Comparison of ENCODE assay signal across 8 mouse cellular contexts in the genomic region with DNA sequence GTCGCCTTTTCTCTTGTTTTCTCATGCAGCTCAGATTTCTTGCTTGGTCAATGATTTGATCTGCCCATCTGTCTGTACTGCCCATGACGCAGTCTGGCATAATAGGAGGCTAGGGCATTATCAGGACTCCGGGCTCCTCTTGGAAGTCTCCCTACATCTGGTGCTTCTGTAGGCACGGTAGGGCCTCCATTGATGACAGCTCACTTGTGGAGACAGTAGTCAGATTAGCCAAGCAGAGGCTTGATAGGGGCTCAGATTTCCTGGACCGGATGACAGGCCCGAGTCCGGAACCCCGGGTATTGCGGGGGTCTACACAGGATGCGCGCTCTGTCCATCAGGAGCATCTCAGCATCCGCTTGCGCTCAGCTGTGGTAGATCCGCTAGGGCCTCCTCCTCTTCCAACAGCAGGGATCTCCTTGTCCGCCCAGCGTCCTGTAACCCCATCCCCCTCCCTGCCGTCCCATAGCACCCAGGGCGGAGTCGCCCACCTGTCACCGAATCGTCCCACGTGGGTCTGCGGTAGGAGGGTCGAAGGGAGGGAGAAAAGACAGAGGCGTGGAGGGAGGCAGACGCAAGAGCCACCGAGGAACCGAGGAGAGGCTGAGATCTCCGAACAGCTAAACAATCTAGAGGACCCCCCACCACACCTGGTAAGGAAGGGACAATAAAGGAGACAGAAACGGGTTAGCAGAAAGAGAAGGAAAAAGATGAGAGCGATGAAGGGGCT. TPM values are rescaled to one million over a fixed set of nuclear protein-coding genes. Genes with fewer than 3 reads are reported as not detected.
DNase-seq lines count a peak whose midpoint lies in the region; ATAC-seq lines count a peak whose summit lies in the region.

No protein-coding gene starts in this region.

- H3K4me1 ChIP-seq in intestine, embryonic 15.5 days (replicated peaks), result peaks cover 21% of the 10 kb centered on the region

- DNase-seq in adipocyte (ENCODE audit: low spot score), result peak; percentile 41
- DNase-seq in embryo, embryonic 10.5 days (ENCODE audit: low spot score), result peak; percentile 80
- DNase-seq in gastrocnemius, postnatal 25 days, result peak; percentile 74
- DNase-seq in left cerebral cortex, postnatal 25 days (ENCODE audit: low spot score in 2 of 2), result peak; percentile 85 to 93
- peak; percentile 86 for DNase-seq in mesoderm, embryonic 11.5 days (ENCODE audit: low read depth, low spot score)
- DNase-seq in right cerebral cortex, postnatal 36 days (ENCODE audit: low spot score in 2 of 2), result peak; percentile 83 to 85
- DNase-seq in urinary bladder, postnatal 4 days (ENCODE audit: low spot score in 2 of 2), result peak; percentile 69 to 75

- H3K27me3 ChIP-seq in intestine, embryonic 15.5 days (replicated peaks), result no peaks in the 10 kb centered on the region

- 2% methylated on average over 31 of the region's 31 CpGs for WGBS in intestine, embryonic 15.5 days

- H3K27ac ChIP-seq in intestine, embryonic 15.5 days, result peak overlapping the region; percentile 97

- H3K4me2 ChIP-seq in intestine, embryonic 15.5 days (replicated peaks), result peak overlapping the region; percentile 94

- H3K36me3 ChIP-seq in intestine, embryonic 15.5 days, result 0 out of 2 replicates have a peak, but pooled peaks cover 4% of the 10 kb centered on the region

- intact Hi-C loops in left cerebral cortex, postnatal 25 days (cut with DNase I), result loop anchor here (1.0 to 5.0 kb wide), 2 partner anchors 39 to 178 kb away; a partner anchor contains a TSS

- peak overlapping the region; percentile 95 for H3K4me3 ChIP-seq in intestine, embryonic 15.5 days (replicated peaks)

- no peaks in the 10 kb centered on the region for H3K9me3 ChIP-seq in intestine, embryonic 15.5 days

- ATAC-seq in intestine, embryonic 15.5 days, result peak; percentile 78

- peak overlapping the region; percentile 91 for H3K9ac ChIP-seq in intestine, embryonic 15.5 days

RNA-seq across cellular contexts. Expression of a gene that starts 0.9 kb away (rescaled TPM):
- total RNA-seq in gastrocnemius, postnatal 25 days (2021), result 100 to 1,000 TPM; 136 to 142 TPM
- polyA plus RNA-seq in intestine, embryonic 15.5 days (2015; fragmentation: Nextera tagmentation; extraction: Ambion mirVana), result 270 and 286 TPM in 2 replicates
- total RNA-seq in left cerebral cortex, postnatal 25 days (2021), result 100 to 1,000 TPM; 561 to 584 TPM

RNA-seq across cellular contexts. Expression of a gene that starts 38.4 kb away (rescaled TPM):
- total RNA-seq in gastrocnemius, postnatal 25 days (2021), result 10 to 100 TPM; 59.7 to 64.9 TPM
- 27.4 and 30.4 TPM in 2 replicates for polyA plus RNA-seq in intestine, embryonic 15.5 days (2015; fragmentation: Nextera tagmentation; extraction: Ambion mirVana)
- total RNA-seq in left cerebral cortex, postnatal 25 days (2021), result 10 to 100 TPM; 21.3 TPM

Comparison
In these comparisons a context has a peak if more than half of its experiments do, and no peak if none do; other contexts are left out.
1. Peak in every context shown above with its lines: DNase-seq, ATAC-seq, H3K4me3 ChIP-seq and H3K27ac ChIP-seq.